Mouse (Mus musculus) testis, adult 2 months (tissue): ENCODE measurements at regions not wholly inside any gene's neighbourhood (a gene's known extent, or its start where the extent isn't known, plus 50 kb on each side); places are given as distances from the start of the nearest gene placed in this dataset.

Source experiments
- H3K27ac ChIP-seq: fragments of 200-500 bp; 2 replicates; pipeline ENCODE4 v1.5.1; 2012; ENCODE audit warnings: low read depth, low read length; ENCODE audit not compliant: control insufficient read depth, insufficient read depth
- H3K27me3 ChIP-seq: fragments of 200-500 bp; 2 replicates; pipeline ENCODE4 v1.6.1; 2012; ENCODE audit warnings: mild to moderate bottlenecking, low read length, moderate library complexity; ENCODE audit not compliant: control insufficient read depth, insufficient read depth
- H3K36me3 ChIP-seq: fragments of 200-500 bp; 2 replicates; pipeline ENCODE4 v1.6.1; 2012; ENCODE audit warnings: mild to moderate bottlenecking, low read length; ENCODE audit not compliant: control insufficient read depth, insufficient read depth
- H3K4me1 ChIP-seq: fragments of 200-500 bp; 2 replicates; pipeline ENCODE4 v1.6.1; 2012; ENCODE audit warnings: low read length; ENCODE audit not compliant: control insufficient read depth, insufficient read depth
- H3K4me3 ChIP-seq: fragments of 200-500 bp; 2 replicates; pipeline ENCODE4 v1.5.1; 2012; ENCODE audit warnings: low read depth, mild to moderate bottlenecking, low read length, moderate library complexity, mixed read lengths; ENCODE audit not compliant: control insufficient read depth
- CTCF ChIP-seq: fragments of 200-500 bp; IDR thresholded peaks from 2 replicates; pipeline ENCODE4 v1.5.1; 2012; ENCODE audit warnings: low read depth, mild to moderate bottlenecking, inconsistent platforms, low read length, moderate library complexity; ENCODE audit not compliant: control insufficient read depth, insufficient read depth, insufficient replicate concordance
- POLR2A ChIP-seq: fragments of 200-500 bp; IDR thresholded peaks from 2 replicates; pipeline ENCODE4 v1.6.1; 2012; ENCODE audit warnings: low read depth, mild to moderate bottlenecking, inconsistent platforms, low read length, moderate library complexity; ENCODE audit not compliant: control insufficient read depth

DNA sequence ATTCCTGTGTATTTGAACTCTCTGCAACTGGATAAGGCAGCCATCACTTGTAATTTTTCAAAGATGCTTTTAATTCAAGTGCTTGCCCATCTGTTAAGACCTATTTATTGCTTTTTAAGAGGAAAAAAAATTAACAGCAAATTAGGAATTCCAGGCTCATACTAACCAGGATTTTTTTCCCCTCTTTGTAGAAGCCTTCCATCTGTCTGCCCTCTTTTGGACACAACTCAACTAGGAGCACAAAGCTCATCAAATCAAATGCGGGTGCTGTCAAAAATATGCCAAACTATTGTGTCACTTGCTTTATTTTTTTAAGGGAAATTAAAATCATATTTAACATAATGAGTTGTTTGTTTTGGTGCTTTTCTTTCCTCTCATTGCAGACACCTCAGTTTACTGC lies 55.6 kb upstream of the Gm6657 start:
- no peak for TF ChIP-seq POLR2A
- TF ChIP-seq CTCF = no peak
- H3K4me3 ChIP-seq = no peak overlapping the region
- no peaks in the 10 kb centered on the region for H3K36me3 ChIP-seq

More for the DNA sequence above, 55.6 kb upstream of the Gm6657 start:
- no peak overlapping the region for H3K27ac ChIP-seq
- H3K4me1 ChIP-seq = no peaks in the 10 kb centered on the region
- no peaks in the 10 kb centered on the region for H3K27me3 ChIP-seq
